Comparison of ENCODE assay signal across 19 mouse cellular contexts in the genomic region with DNA sequence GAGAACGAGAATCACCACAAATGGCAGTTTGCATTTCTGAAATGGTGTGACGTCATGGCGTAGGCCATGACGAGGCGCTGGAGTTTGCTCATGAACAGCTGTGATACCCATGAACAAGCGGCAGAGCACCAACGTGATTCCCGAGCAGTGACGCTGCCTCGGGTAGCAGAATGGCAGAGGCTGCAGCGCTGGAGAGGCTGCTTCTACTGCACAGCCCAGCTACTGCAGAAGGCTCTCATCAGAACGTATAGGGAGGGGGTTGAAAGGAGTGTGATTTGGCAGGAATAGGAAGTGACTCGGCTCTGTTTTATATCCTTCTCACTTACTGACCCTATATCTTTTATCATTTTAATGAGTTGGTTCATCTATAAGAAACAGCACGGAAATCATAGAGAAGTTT. TPM values are rescaled to one million over a fixed set of nuclear protein-coding genes. Genes with fewer than 3 reads are reported as not detected.
A peak's percentile ranks its signal among the peaks of the same experiment; 100 is the strongest.
DNase-seq lines count a peak whose midpoint lies in the region; ATAC-seq and TF ChIP-seq lines count a peak whose summit lies in the region.
"Had no signal": no experiment of that assay in that cellular context is flagged by ENCODE, and none has a peak within 500 bp of the region (broad histone marks: within the 10 kb centered on the region; RNA-seq: fewer than 3 reads in every experiment).

No protein-coding gene starts in this region.

- H3K27me3 ChIP-seq in heart, embryonic 14.5 days (ENCODE audit: control insufficient read depth, insufficient read depth, low read length) = no peaks in the 10 kb centered on the region
- H3K27me3 ChIP-seq in CH12.LX (replicated peaks) = no peaks in the 10 kb centered on the region
- H3K27me3 ChIP-seq: liver, embryonic 15.5 days; stomach, embryonic 15.5 days had no signal

- DNase-seq in heart, postnatal 25 days (ENCODE audit: low spot score) = no peak
- DNase-seq in 416B (ENCODE audit: low read depth) = peak; percentile 28
- no peak for DNase-seq in CH12.LX (ENCODE audit: extremely low read depth)
- no peak for DNase-seq in layer of hippocampus, postnatal 10 days (ENCODE audit: low spot score in 2 of 2)
- no peak for DNase-seq in right cerebral cortex, postnatal 14 days
- DNase-seq: adrenal gland, postnatal 25 days; cerebellum, adult 18-20 months; gastrocnemius, postnatal 10 days; right cerebral cortex, adult 18-20 months; thymus, postnatal 4 days had no signal

- TF ChIP-seq RAD21 in CH12.LX (IDR thresholded peaks at IDR 0.05; ENCODE audit: low read depth, low read length) = no peak

- in situ Hi-C loops in CH12.LX (cut with MboI; ENCODE audit: low pct_ligation_motif_present, low pct_unique_long_range_greater_than_20kb, low sequenced_read_pairs) = no loop called here

- no peak overlapping the region for H3K4me3 ChIP-seq in heart, embryonic 14.5 days (ENCODE audit: control insufficient read depth in 1 of 2, insufficient read depth in 1 of 2, low read depth in 1 of 2, low read length in 2 of 2)
- H3K4me3 ChIP-seq in CH12.LX (replicated peaks in 1 of 3; ENCODE audit: low read depth in 2 of 3, low read length in 2 of 3, poor library complexity in 1 of 3) (no peak overlapping the region), macrophage (ENCODE audit: inconsistent target) (no peak overlapping the region)
- H3K4me3 ChIP-seq: liver, embryonic 15.5 days; stomach, embryonic 15.5 days had no signal

- TF ChIP-seq CTCF in CH12.LX (conservative IDR thresholded peaks at IDR 0.05 in 1 of 2, IDR thresholded peaks at IDR 0.05 in 1 of 2; ENCODE audit: low read depth in 2 of 2, low read length in 2 of 2) = no peak

- H3K79me2 ChIP-seq in CH12.LX (replicated peaks; ENCODE audit: control insufficient read depth, extremely low read depth, insufficient read depth, poor library complexity, severe bottlenecking) (no peaks in the 10 kb centered on the region), macrophage (ENCODE audit: inconsistent target) (no peaks in the 10 kb centered on the region)

- TF ChIP-seq POLR2A in CH12.LX (IDR thresholded peaks at IDR 0.05; ENCODE audit: low read depth, low read length) = no peak

- ATAC-seq in heart, embryonic 14.5 days (ENCODE audit: insufficient number of reproducible peaks, insufficient read depth, low FRiP score, low read depth) = peak; percentile 74; the same call in 1 of the 2 replicates
- ATAC-seq: hindbrain, embryonic 16.5 days had no signal

- H3K9me3 ChIP-seq in heart, embryonic 14.5 days (ENCODE audit: control insufficient read depth, low read length) = no peaks in the 10 kb centered on the region
- no peaks in the 10 kb centered on the region for H3K9me3 ChIP-seq in CH12.LX (replicated peaks; ENCODE audit: low read length)
- H3K9me3 ChIP-seq: liver, embryonic 15.5 days; stomach, embryonic 15.5 days had no signal

- H3K9ac ChIP-seq in heart, embryonic 14.5 days (ENCODE audit: low read length) = peak overlapping the region; percentile 7; the same call in 1 of the 2 replicates
- no peak overlapping the region for H3K9ac ChIP-seq in CH12.LX (ENCODE audit: insufficient read depth, low read depth)
- H3K9ac ChIP-seq: liver, embryonic 15.5 days; stomach, embryonic 15.5 days had no signal

- no peaks in the 10 kb centered on the region for H3K36me3 ChIP-seq in heart, embryonic 14.5 days (ENCODE audit: control insufficient read depth, insufficient read depth, low read length)
- H3K36me3 ChIP-seq in CH12.LX (replicated peaks in 1 of 2; ENCODE audit: control insufficient read depth in 1 of 2, insufficient read depth in 1 of 2, low read length in 1 of 2) (peaks cover 0 to 2% of the 10 kb centered on the region in 2 experiments), macrophage (ENCODE audit: inconsistent target) (no peaks in the 10 kb centered on the region)
- H3K36me3 ChIP-seq: stomach, embryonic 15.5 days had no signal

- H3K4me2 ChIP-seq in heart, embryonic 14.5 days (ENCODE audit: low read length) = peak overlapping the region; percentile 46
- 0 out of 2 replicates have a peak overlapping the region, but pooled peaks have one; percentile 3 for H3K4me2 ChIP-seq in CH12.LX (ENCODE audit: insufficient read depth, low read depth, poor library complexity, severe bottlenecking)
- H3K4me2 ChIP-seq: liver, embryonic 15.5 days; midbrain, embryonic 11.5 days; stomach, embryonic 15.5 days had no signal

- peaks cover 23 to 37% of the 10 kb centered on the region in 2 experiments for H3K4me1 ChIP-seq in heart, embryonic 14.5 days (ENCODE audit: control insufficient read depth in 2 of 2, insufficient read depth in 2 of 2, low read length in 2 of 2)
- peaks cover 3 to 17% of the 10 kb centered on the region in 2 experiments for H3K4me1 ChIP-seq in CH12.LX (ENCODE audit: control insufficient read depth in 1 of 2, insufficient read depth in 2 of 2)
- H3K4me1 ChIP-seq: liver, embryonic 15.5 days; stomach, embryonic 15.5 days had no signal

- intact Hi-C loops in heart, postnatal 25 days (cut with DNase I) = loop anchor here (5.0 kb wide), 1 partner anchor 57 kb away; no protein-coding TSS in a partner anchor

- WGBS in heart, embryonic 14.5 days = 45% methylated on average over 14 of the region's 14 CpGs
- WGBS in macrophage (ENCODE audit: missing documents) = 64% methylated on average over 14 of the region's 14 CpGs

- TF ChIP-seq EP300 in CH12.LX (IDR thresholded peaks at IDR 0.05; ENCODE audit: low read length) = no peak

- peak overlapping the region; percentile 77 to 92 for H3K27ac ChIP-seq in heart, embryonic 14.5 days (replicated peaks in 1 of 2; ENCODE audit: control insufficient read depth in 1 of 2, insufficient read depth in 1 of 2, low read depth in 2 of 2, low read length in 2 of 2)
- H3K27ac ChIP-seq in CH12.LX (ENCODE audit: insufficient read depth, low read depth) (no peak overlapping the region), macrophage (peak overlapping the region; percentile 21; the same call in 1 of the 2 replicates)
- H3K27ac ChIP-seq: liver, embryonic 15.5 days; stomach, embryonic 15.5 days had no signal

- dilution Hi-C loops in CH12.LX (cut with MboI; ENCODE audit: extremely low pct_ligation_motif_present, extremely low pct_unique_long_range_greater_than_20kb, low sequenced_read_pairs) = no loop called here

TF ChIP-seq in CH12.LX, 34 proteins besides CTCF, POLR2A, EP300 and RAD21 (continues in another document):
- TF ChIP-seq ZC3H11A (IDR thresholded peaks at IDR 0.05; ENCODE audit: low read depth, low read length) = no peak
- TF ChIP-seq MEF2A (IDR thresholded peaks at IDR 0.05; ENCODE audit: borderline replicate concordance, low read depth, low read length) = no peak
- no peak for TF ChIP-seq BHLHE40 (IDR thresholded peaks at IDR 0.05; ENCODE audit: low read depth, low read length)
- TF ChIP-seq ETS1 (conservative IDR thresholded peaks at IDR 0.05; ENCODE audit: low read depth, low read length) = no peak
- TF ChIP-seq NRF1 (IDR thresholded peaks at IDR 0.05; ENCODE audit: low read depth, low read length) = no peak
- TF ChIP-seq KAT2A (IDR thresholded peaks at IDR 0.05; ENCODE audit: insufficient replicate concordance, low read length) = no peak
- TF ChIP-seq MXI1 (IDR thresholded peaks at IDR 0.05; ENCODE audit: low read depth, low read length) = no peak
- TF ChIP-seq TBP (conservative IDR thresholded peaks at IDR 0.05; ENCODE audit: low read depth, low read length) = no peak

RNA-seq across cellular contexts. Expression of a gene that starts 24.4 kb away (rescaled TPM):
- polyA plus RNA-seq in heart, embryonic 14.5 days (2014; fragmentation: Nextera tagmentation; extraction: Ambion mirVana) = 7.0 and 7.7 TPM in 2 replicates
- total RNA-seq in heart, postnatal 25 days (2021) = 1 to 10 TPM; 2.3 to 2.5 TPM
- total RNA-seq in CH12.LX (2012; rRNA removed) = 38.0 and 43.9 TPM in 2 replicates
- 31.6 and 33.1 TPM in 2 replicates for total RNA-seq in CH12.LX (2014; rRNA removed)
- 65.7 and 90.4 TPM in 2 replicates for polyA plus RNA-seq in CH12.LX (2012; ENCODE audit: insufficient read length, low read depth)
- 1 to 10 TPM; 1.0 to 7.6 (median 3.0) TPM for total RNA-seq in macrophage (2018; cell fraction: chromatin; rRNA removed)
- 1 to 10 TPM in 24 of 26 experiments, under 1 TPM in 2; 0.84 to 2.7 (median 1.5) TPM for total RNA-seq in macrophage (2018; cell fraction: cytosol; rRNA removed)
- 1 to 10 TPM; 1.2 to 6.0 (median 2.2) TPM for total RNA-seq in macrophage (2018; cell fraction: nucleus; rRNA removed)
- 2.2 to 3.3 TPM (median 3.1 TPM) in 3 replicates for polyA plus RNA-seq in macrophage (2018)
- total RNA-seq in layer of hippocampus, postnatal 10 days (2021) = 1 to 10 TPM; 8.0 to 9.3 TPM

RNA-seq across cellular contexts. Expression of a gene that starts 25.9 kb away (rescaled TPM):
- polyA plus RNA-seq in heart, embryonic 14.5 days (2014; fragmentation: Nextera tagmentation; extraction: Ambion mirVana) = 6.9 and 7.5 TPM in 2 replicates
- total RNA-seq in heart, postnatal 25 days (2021) = 1 to 10 TPM; 4.8 to 5.9 TPM
- total RNA-seq in CH12.LX (2012; rRNA removed) (4.0 and 4.5 TPM in 2 replicates), CH12.LX (2014; rRNA removed) (6.2 and 6.3 TPM in 2 replicates)
- polyA plus RNA-seq in CH12.LX (2012; ENCODE audit: insufficient read length, low read depth) (5.9 and 6.0 TPM in 2 replicates), macrophage (2018) (0.61 to 1.0 TPM (median 0.72 TPM) in 3 replicates)
- 1 to 10 TPM in 22 of 26 experiments, under 1 TPM in 4; 0.53 to 5.6 (median 1.7) TPM for total RNA-seq in macrophage (2018; cell fraction: chromatin; rRNA removed)
- total RNA-seq in macrophage (2018; cell fraction: cytosol; rRNA removed) = 1 to 10 TPM in 3 of 26 experiments, under 1 TPM in 23; 0.50 to 1.3 (median 0.84) TPM
- total RNA-seq in macrophage (2018; cell fraction: nucleus; rRNA removed) = 1 to 10 TPM in 24 of 26 experiments, under 1 TPM in 2; 0.41 to 6.2 (median 1.8) TPM
- total RNA-seq in layer of hippocampus, postnatal 10 days (2021) = 1 to 10 TPM; 4.3 to 5.3 TPM

RNA-seq across cellular contexts. Expression of a gene that starts 51.6 kb away (rescaled TPM):
- polyA plus RNA-seq in heart, embryonic 14.5 days (2014; fragmentation: Nextera tagmentation; extraction: Ambion mirVana) = 0.57 and 0.89 TPM in 2 replicates
- 1 to 10 TPM; 1.3 to 1.8 TPM for total RNA-seq in heart, postnatal 25 days (2021)
- total RNA-seq in CH12.LX (2012; rRNA removed) (0.13 TPM in 1 of 2 replicates, not detected in the other), CH12.LX (2014; rRNA removed) (not detected in 2 replicates)
- polyA plus RNA-seq in CH12.LX (2012; ENCODE audit: insufficient read length, low read depth) (not detected in 2 replicates), macrophage (2018) (not detected in 3 replicates)
- not detected for total RNA-seq in macrophage (2018; cell fraction: chromatin; rRNA removed)
- not detected for total RNA-seq in macrophage (2018; cell fraction: cytosol; rRNA removed)
- not detected for total RNA-seq in macrophage (2018; cell fraction: nucleus; rRNA removed)
- total RNA-seq in layer of hippocampus, postnatal 10 days (2021) = under 1 TPM in 1 of 2 experiments, not detected in 1; 0.20 TPM
- total RNA-seq: adrenal gland, postnatal 25 days had no signal
- polyA plus RNA-seq: embryonic facial prominence, embryonic 11.5 days; forebrain, embryonic 11.5 days; midbrain, embryonic 11.5 days; neural tube, embryonic 11.5 days; stomach, embryonic 15.5 days had no signal

RNA-seq across cellular contexts. Expression of a gene that starts 54.0 kb away (rescaled TPM):
- 16.5 and 18.7 TPM in 2 replicates for polyA plus RNA-seq in heart, embryonic 14.5 days (2014; fragmentation: Nextera tagmentation; extraction: Ambion mirVana)
- 10 to 100 TPM; 62.6 to 64.4 TPM for total RNA-seq in heart, postnatal 25 days (2021)
- total RNA-seq in CH12.LX (2012; rRNA removed) (1.3 and 2.0 TPM in 2 replicates), CH12.LX (2014; rRNA removed) (0.43 and 0.66 TPM in 2 replicates)
- polyA plus RNA-seq in CH12.LX (2012; ENCODE audit: insufficient read length, low read depth) (2.3 and 2.6 TPM in 2 replicates), macrophage (2018) (not detected in 3 replicates)
- under 1 TPM in 1 of 26 experiments, not detected in 25; 0.05 TPM for total RNA-seq in macrophage (2018; cell fraction: chromatin; rRNA removed)
- total RNA-seq in macrophage (2018; cell fraction: cytosol; rRNA removed) = not detected
- total RNA-seq in macrophage (2018; cell fraction: nucleus; rRNA removed) = not detected
- 1 to 10 TPM; 1.3 TPM for total RNA-seq in layer of hippocampus, postnatal 10 days (2021)
- polyA plus RNA-seq: forebrain, embryonic 11.5 days had no signal
